Comparison of ENCODE assay signal across 30 mouse cellular contexts in the genomic region with DNA sequence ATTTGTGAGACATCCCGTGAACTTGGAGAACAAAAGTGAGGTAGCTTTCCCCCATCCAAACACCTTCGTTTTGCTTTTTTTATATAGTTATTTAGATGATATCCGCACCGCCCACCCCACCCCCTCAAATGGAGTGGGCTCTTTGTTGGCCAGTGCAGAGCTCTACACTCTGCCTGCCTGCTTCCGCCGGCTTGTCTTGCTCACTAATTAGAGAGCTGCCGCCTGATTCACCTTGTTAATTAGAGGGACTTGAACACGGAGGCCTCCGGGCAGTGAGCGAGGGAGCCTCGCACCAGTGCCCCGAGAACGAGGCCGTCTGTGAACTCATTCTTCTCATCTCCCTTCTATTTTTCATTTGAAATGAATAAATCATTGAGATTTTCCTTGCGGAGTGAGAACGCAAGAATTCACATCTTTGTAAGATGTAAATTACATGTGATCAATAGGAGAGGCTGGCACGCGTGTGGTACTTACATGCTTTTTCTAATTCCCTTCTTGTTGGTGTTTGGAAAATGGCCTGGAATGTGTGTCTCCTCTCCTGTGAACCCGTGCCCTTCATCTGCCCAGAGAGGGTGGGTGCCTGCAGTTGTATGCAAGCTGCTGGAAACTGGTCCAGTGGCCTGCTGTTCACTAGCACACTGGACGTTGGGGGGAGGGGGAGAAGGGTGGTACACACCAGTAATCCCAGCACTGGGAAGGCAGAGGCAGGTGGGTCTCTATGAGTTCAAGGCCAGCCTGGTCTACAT.
DNase-seq lines count a peak whose midpoint lies in the region; ATAC-seq and TF ChIP-seq lines count a peak whose summit lies in the region.
"Had no signal": no experiment of that assay in that cellular context is flagged by ENCODE, and none has a peak within 500 bp of the region (broad histone marks: within the 10 kb centered on the region; RNA-seq: fewer than 3 reads in every experiment).

No protein-coding gene starts in this region.

- H3K27ac ChIP-seq in hindbrain, postnatal 0 days, result no peak overlapping the region
- H3K27ac ChIP-seq in hindbrain, embryonic 16.5 days (ENCODE audit: low read depth, low read length), result no peak overlapping the region
- peak overlapping the region; percentile 19; the same call in 1 of the 2 replicates for H3K27ac ChIP-seq in ES-E14 (ENCODE audit: insufficient read depth, low read depth, low read length, poor library complexity, severe bottlenecking)
- peak overlapping the region; percentile 20; the same call in 1 of the 2 replicates for H3K27ac ChIP-seq in forebrain, embryonic 11.5 days (ENCODE audit: low read depth, low read length)
- H3K27ac ChIP-seq in forebrain, embryonic 16.5 days (ENCODE audit: low read length), result no peak overlapping the region
- H3K27ac ChIP-seq in gastrocnemius, adult 2 months, result no peak overlapping the region
- H3K27ac ChIP-seq: embryonic facial prominence, embryonic 13.5 days; hindbrain, embryonic 13.5 days; kidney, embryonic 15.5 days; liver, embryonic 14.5 days; macrophage; stomach, postnatal 0 days had no signal

- 77% methylated on average over 20 of the region's 20 CpGs for WGBS in hindbrain, postnatal 0 days
- 80% methylated on average over 20 of the region's 20 CpGs for WGBS in hindbrain, embryonic 16.5 days
- WGBS in forebrain, embryonic 11.5 days, result 59% methylated on average over 20 of the region's 20 CpGs
- 34% methylated on average over 20 of the region's 20 CpGs for WGBS in forebrain, embryonic 16.5 days

- in situ Hi-C loops in ES-E14 (cut with MboI; ENCODE audit: low sequenced_read_pairs in 2 of 2, unreplicated experiment in 2 of 2), result no loop called here

- H3K27me3 ChIP-seq in hindbrain, postnatal 0 days (ENCODE audit: insufficient read depth, low read length), result no peaks in the 10 kb centered on the region
- H3K27me3 ChIP-seq in hindbrain, embryonic 16.5 days (replicated peaks; ENCODE audit: control insufficient read depth, insufficient read depth, low read length), result no peaks in the 10 kb centered on the region
- no peaks in the 10 kb centered on the region for H3K27me3 ChIP-seq in forebrain, embryonic 11.5 days (ENCODE audit: control insufficient read depth, insufficient read depth, low read length)
- no peaks in the 10 kb centered on the region for H3K27me3 ChIP-seq in forebrain, embryonic 16.5 days (replicated peaks; ENCODE audit: control insufficient read depth, insufficient read depth, low read length)
- H3K27me3 ChIP-seq: embryonic facial prominence, embryonic 13.5 days; heart, embryonic 12.5 days; hindbrain, embryonic 13.5 days; kidney, embryonic 15.5 days had no signal

- intact Hi-C loops in gastrocnemius, adult 2 months (cut with DNase I), result no loop called here

- ATAC-seq in hindbrain, postnatal 0 days, result no peak
- no peak for ATAC-seq in hindbrain, embryonic 16.5 days
- ATAC-seq in forebrain, embryonic 11.5 days (replicated peaks; ENCODE audit: low FRiP score), result peak; percentile 90
- peak; percentile 81 for ATAC-seq in forebrain, embryonic 16.5 days
- no peak for ATAC-seq in frontal cortex, adult (ENCODE audit: low TSS enrichment)
- ATAC-seq: activated CD4-positive, CD25-positive, alpha-beta regulatory T cell, adult 4 months; inflammation-experienced regulatory T-cells, adult 6 months had no signal

- H3K36me3 ChIP-seq in hindbrain, postnatal 0 days (ENCODE audit: insufficient read depth, low read length), result no peaks in the 10 kb centered on the region
- no peaks in the 10 kb centered on the region for H3K36me3 ChIP-seq in hindbrain, embryonic 16.5 days (ENCODE audit: control insufficient read depth, insufficient read depth, low read length)
- no peaks in the 10 kb centered on the region for H3K36me3 ChIP-seq in ES-E14 (ENCODE audit: control insufficient read depth, insufficient read depth, low read length, poor library complexity, severe bottlenecking)
- no peaks in the 10 kb centered on the region for H3K36me3 ChIP-seq in forebrain, embryonic 11.5 days (ENCODE audit: control insufficient read depth, insufficient read depth, low read length)
- no peaks in the 10 kb centered on the region for H3K36me3 ChIP-seq in forebrain, embryonic 16.5 days (ENCODE audit: control insufficient read depth, insufficient read depth)
- H3K36me3 ChIP-seq: embryonic facial prominence, embryonic 13.5 days; heart, embryonic 12.5 days; hindbrain, embryonic 13.5 days; kidney, embryonic 15.5 days had no signal

- no peaks in the 10 kb centered on the region for H3K4me1 ChIP-seq in hindbrain, postnatal 0 days (ENCODE audit: insufficient read depth, low read length)
- no peaks in the 10 kb centered on the region for H3K4me1 ChIP-seq in hindbrain, embryonic 16.5 days (ENCODE audit: control insufficient read depth, insufficient read depth, low read depth, low read length)
- peaks cover 0 to 32% of the 10 kb centered on the region in 2 experiments; a peak in 3 of 4 replicates for H3K4me1 ChIP-seq in ES-E14 (ENCODE audit: control insufficient read depth in 2 of 2, insufficient read depth in 2 of 2, low read length in 2 of 2, poor library complexity in 1 of 2)
- H3K4me1 ChIP-seq in forebrain, embryonic 11.5 days (replicated peaks; ENCODE audit: control insufficient read depth, insufficient read depth, low read length), result no peaks in the 10 kb centered on the region; the same call in 1 of the 2 replicates
- peaks cover 5% of the 10 kb centered on the region; the same call in 1 of the 2 replicates for H3K4me1 ChIP-seq in forebrain, embryonic 16.5 days (replicated peaks; ENCODE audit: control insufficient read depth, insufficient read depth, low read length)
- H3K4me1 ChIP-seq: heart, embryonic 12.5 days; hindbrain, embryonic 13.5 days; kidney, embryonic 15.5 days had no signal

- TF ChIP-seq CTCF in hindbrain, postnatal 0 days (IDR thresholded peaks at IDR 0.05; ENCODE audit: low read depth), result no peak
- TF ChIP-seq CTCF in gastrocnemius, adult 2 months (IDR thresholded peaks at IDR 0.05), result no peak

- H3K9ac ChIP-seq in hindbrain, postnatal 0 days (replicated peaks; ENCODE audit: low read length), result no peak overlapping the region
- H3K9ac ChIP-seq in hindbrain, embryonic 16.5 days (ENCODE audit: low read depth, low read length), result no peak overlapping the region
- no peak overlapping the region for H3K9ac ChIP-seq in ES-E14 (ENCODE audit: insufficient read depth, low read depth, low read length, poor library complexity, severe bottlenecking)
- H3K9ac ChIP-seq in forebrain, embryonic 11.5 days (ENCODE audit: low read length), result no peak overlapping the region
- H3K9ac ChIP-seq in forebrain, embryonic 16.5 days (replicated peaks; ENCODE audit: low read depth, low read length), result 0 out of 2 replicates have a peak overlapping the region, but pooled peaks have one; percentile 17
- H3K9ac ChIP-seq: embryonic facial prominence, embryonic 13.5 days; heart, embryonic 12.5 days; hindbrain, embryonic 13.5 days; kidney, embryonic 15.5 days; liver, embryonic 14.5 days had no signal

- no peaks in the 10 kb centered on the region for H3K9me3 ChIP-seq in hindbrain, postnatal 0 days (ENCODE audit: low read length)
- no peaks in the 10 kb centered on the region for H3K9me3 ChIP-seq in hindbrain, embryonic 16.5 days (ENCODE audit: control insufficient read depth, low read length)
- no peaks in the 10 kb centered on the region for H3K9me3 ChIP-seq in ES-E14 (ENCODE audit: control insufficient read depth, insufficient read depth, low read depth, low read length)
- H3K9me3 ChIP-seq in forebrain, embryonic 11.5 days (ENCODE audit: control insufficient read depth, low read length), result no peaks in the 10 kb centered on the region; the same call in 1 of the 2 replicates
- 0 out of 2 replicates have a peak, but pooled peaks cover 2% of the 10 kb centered on the region for H3K9me3 ChIP-seq in forebrain, embryonic 16.5 days (ENCODE audit: control insufficient read depth, low read length)
- H3K9me3 ChIP-seq: hindbrain, embryonic 13.5 days; kidney, embryonic 15.5 days had no signal

- peak; percentile 3 for DNase-seq in hindbrain, postnatal 0 days (ENCODE audit: low spot score)
- DNase-seq in ES-E14 (ENCODE audit: low read depth, low spot score), result no peak
- peak; percentile 79 for DNase-seq in forebrain, embryonic 11.5 days (ENCODE audit: low spot score)
- no peak for DNase-seq in gastrocnemius, adult 2 months
- DNase-seq in kidney, postnatal 10 days, result no peak
- DNase-seq: adrenal gland, adult 8-10 months; cerebellum, adult 11 months; cerebellum, adult 9-11 months; embryo, embryonic 11 days; gastrocnemius, postnatal 25 days; heart, adult 18-20 months; heart, postnatal 4 days; kidney, adult 18-20 months; liver; lung, adult 2 months; lung, postnatal 10 days; thymus, adult 18-20 months; thymus, postnatal 25 days had no signal

- H3K4me3 ChIP-seq in hindbrain, postnatal 0 days (ENCODE audit: low read length), result no peak overlapping the region
- H3K4me3 ChIP-seq in hindbrain, embryonic 16.5 days (ENCODE audit: low read length), result no peak overlapping the region
- no peak overlapping the region for H3K4me3 ChIP-seq in ES-E14 (ENCODE audit: insufficient read depth in 1 of 2, low read depth in 1 of 2, low read length in 2 of 2, poor library complexity in 1 of 2, severe bottlenecking in 1 of 2)
- no peak overlapping the region for H3K4me3 ChIP-seq in forebrain, embryonic 11.5 days (ENCODE audit: low read depth, low read length)
- no peak overlapping the region for H3K4me3 ChIP-seq in forebrain, embryonic 16.5 days (replicated peaks; ENCODE audit: low read length)
- H3K4me3 ChIP-seq in gastrocnemius, adult 2 months, result no peak overlapping the region
- H3K4me3 ChIP-seq: embryonic facial prominence, embryonic 13.5 days; heart, embryonic 12.5 days; hindbrain, embryonic 13.5 days; kidney, embryonic 15.5 days had no signal

- no peak overlapping the region for H3K4me2 ChIP-seq in hindbrain, postnatal 0 days (ENCODE audit: low read depth, low read length)
- H3K4me2 ChIP-seq in hindbrain, embryonic 16.5 days (ENCODE audit: low read length), result no peak overlapping the region
- H3K4me2 ChIP-seq in forebrain, embryonic 11.5 days (ENCODE audit: low read depth, low read length, severe bottlenecking), result no peak overlapping the region
- peak overlapping the region; percentile 23; the same call in 1 of the 2 replicates for H3K4me2 ChIP-seq in forebrain, embryonic 16.5 days (ENCODE audit: low read length)
- H3K4me2 ChIP-seq: embryonic facial prominence, embryonic 13.5 days; heart, embryonic 12.5 days; hindbrain, embryonic 13.5 days; kidney, embryonic 15.5 days had no signal

TF ChIP-seq in ES-E14, 5 proteins besides CTCF, POLR2A, EP300 and RAD21:
- no peak for TF ChIP-seq CHD2 (IDR thresholded peaks at IDR 0.05; ENCODE audit: low read depth, low read length)

Comparison
In these comparisons a context has a peak if more than half of its experiments do, and no peak if none do; other contexts are left out.
1. H3K27ac ChIP-seq: peak in ES-E14 (single experiment) and forebrain, embryonic 11.5 days (single experiment); none in hindbrain, postnatal 0 days (single experiment), hindbrain, embryonic 16.5 days (single experiment), forebrain, embryonic 16.5 days (single experiment) and gastrocnemius, adult 2 months (single experiment).
2. ATAC-seq: peak in forebrain, embryonic 11.5 days (single experiment) and forebrain, embryonic 16.5 days (single experiment); none in hindbrain, postnatal 0 days (single experiment), hindbrain, embryonic 16.5 days (single experiment) and frontal cortex, adult (single experiment).
3. DNase-seq: peak in hindbrain, postnatal 0 days (single experiment) and forebrain, embryonic 11.5 days (single experiment); none in ES-E14 (single experiment), gastrocnemius, adult 2 months (single experiment) and kidney, postnatal 10 days (single experiment).